Mouse (Mus musculus): ENCODE measurements around the gene Limk1. TPM values are rescaled to one million over a fixed set of nuclear protein-coding genes. Genes with fewer than 3 reads are reported as not detected.

The Limk1 gene
- total RNA-seq (2021) = 21.7 and 23.6 TPM in 2 replicates
- long read RNA-seq, partial matches to known transcripts = 0 of 3 reads
- long read RNA-seq, other reads (novel, unspliced or antisense) = 1 of 3 reads

DNA sequence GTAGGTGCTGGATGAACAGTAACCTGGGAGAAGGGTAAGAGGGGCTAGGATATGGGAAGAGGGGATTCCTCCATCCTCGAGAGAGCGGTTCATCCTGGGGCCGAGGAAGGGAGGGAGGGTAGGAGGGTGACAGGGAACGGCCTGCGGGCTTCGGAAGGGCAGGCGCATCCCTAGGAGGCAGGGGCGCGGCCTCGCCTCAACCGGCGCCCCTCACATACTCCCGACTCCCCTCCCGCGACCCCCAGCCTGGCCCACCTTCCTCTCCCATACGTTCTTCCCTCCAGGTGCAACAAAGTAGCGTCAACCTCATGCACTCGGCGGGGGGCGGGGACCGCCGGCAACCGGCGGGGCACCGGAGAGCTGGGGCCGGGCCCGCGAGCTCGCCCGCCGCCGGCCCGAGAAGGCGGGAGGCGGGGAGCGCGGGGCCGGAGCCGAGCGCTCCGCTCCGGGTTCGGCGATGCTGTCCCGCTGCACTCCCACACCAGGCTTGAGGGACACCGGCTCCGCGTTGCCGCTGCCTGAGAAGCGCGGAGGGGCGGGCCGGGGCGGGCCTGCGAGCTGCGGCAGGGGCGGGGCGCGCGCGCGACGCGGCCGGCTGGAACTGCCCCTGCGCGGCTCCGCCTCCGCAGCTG lies at the start of gene Limk1:
Limk1 (minus strand) TSS at position 513 of the 632 bp plus-strand sequence.
- no peak for DNase-seq

DNA sequence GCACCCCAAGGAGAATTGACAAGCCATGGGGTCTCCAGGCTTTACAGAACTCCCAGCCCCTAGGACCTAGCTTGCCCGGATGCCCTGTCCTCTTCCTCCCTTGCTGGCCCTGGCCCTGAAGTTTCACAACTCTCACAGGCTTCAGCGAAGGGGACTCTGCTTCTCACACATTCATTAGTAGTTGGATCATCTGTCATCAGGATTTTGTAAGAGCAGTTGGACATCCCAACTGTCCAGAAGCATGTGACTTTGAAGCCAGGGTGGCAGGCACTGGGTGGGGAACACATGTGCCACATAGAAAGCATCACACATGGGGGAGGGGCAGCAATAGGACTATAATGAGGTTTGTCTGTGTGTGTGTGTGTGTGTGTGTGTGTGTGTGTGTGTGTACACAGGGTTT lies 46.5 kb upstream of the Limk1 start:
- no peak for DNase-seq

DNA sequence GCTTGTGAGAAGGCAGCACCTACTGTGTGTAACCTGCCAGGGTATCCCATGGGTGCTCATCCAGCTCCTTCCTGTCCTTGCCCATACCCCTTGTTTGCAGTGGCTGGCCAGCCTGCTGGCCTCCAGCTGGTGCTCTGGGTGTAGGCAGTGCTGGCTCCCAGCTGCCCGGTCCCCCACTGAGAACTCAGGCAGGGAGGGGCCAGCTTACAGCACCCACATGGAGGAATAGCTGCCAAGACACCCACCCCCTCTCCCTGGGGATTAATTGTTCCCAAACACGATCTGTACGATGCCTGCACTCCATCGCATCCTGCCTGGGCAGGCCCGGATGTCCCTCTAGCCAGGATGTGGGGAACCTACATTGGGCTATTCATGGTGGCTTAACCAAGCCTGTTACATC lies 45.7 kb upstream of the Limk1 start:
- no peak for DNase-seq

GRCm38 (mm10) chr5:134733241-134733640 lies 44.8 kb upstream of the Limk1 start:
- no peak for DNase-seq

GRCm38 (mm10) chr5:134729124-134729523 lies 40.7 kb upstream of the Limk1 start:
- DNase-seq = no peak

DNA sequence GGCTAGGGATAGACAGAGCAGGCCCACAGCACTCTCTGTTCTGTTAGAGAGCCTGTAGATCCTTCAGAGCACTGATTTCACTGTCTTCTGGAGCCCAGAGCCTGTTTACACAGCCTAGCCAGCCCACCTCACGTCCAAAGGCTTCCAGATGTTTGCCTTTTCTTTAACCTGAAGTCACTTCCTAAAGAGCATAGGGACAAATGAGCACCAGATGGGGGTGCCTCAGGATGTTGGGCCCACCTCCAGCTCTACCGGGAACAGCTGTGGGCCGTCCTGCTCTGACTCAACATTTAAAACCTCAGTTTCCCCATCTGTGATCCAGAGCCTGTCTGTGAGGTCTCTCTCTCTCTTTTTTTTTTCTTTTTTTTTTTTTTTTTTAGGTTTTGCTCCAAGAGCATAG lies 40.1 kb upstream of the Limk1 start:
- no peak for DNase-seq

GRCm38 (mm10) chr5:134727001-134727639 lies 38.7 kb upstream of the Limk1 start:
- no peak for DNase-seq

- DNase-seq = no peak
These were observed 36.9 kb upstream of the Limk1 start for GRCm38 (mm10) chr5:134725299-134725698.

GRCm38 (mm10) chr5:134720058-134720457 lies 31.7 kb upstream of the Limk1 start:
- DNase-seq = no peak

GRCm38 (mm10) chr5:134711076-134711475 lies 22.7 kb upstream of the Limk1 start:
- DNase-seq = no peak

- no peak for DNase-seq
These were observed 20.9 kb upstream of the Limk1 start for GRCm38 (mm10) chr5:134709275-134709674.

DNA sequence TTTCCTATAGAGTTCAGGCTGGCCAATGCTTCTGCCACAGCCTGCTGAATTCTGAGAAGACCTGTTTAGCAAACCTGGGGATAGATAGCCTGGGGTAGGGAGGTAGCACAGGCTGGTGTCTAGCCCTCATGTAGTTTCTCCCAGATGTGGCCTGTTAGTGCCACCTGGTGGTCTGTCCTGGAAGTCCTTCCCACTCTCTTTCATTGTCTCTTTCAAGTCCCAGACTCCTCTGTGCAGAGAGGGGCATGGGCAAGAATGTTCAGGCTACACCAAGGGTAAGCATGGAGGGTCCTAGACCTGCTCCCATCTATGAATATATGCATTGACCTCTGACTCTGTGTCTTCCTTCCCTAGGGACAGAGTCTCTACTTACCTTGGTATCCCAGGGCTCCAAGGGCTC lies 15.8 kb upstream of the Limk1 start:
- peak; percentile 74 for DNase-seq

GRCm38 (mm10) chr5:134695539-134695938 lies 7.1 kb upstream of the Limk1 start:
- no peak for DNase-seq

- no peak for DNase-seq
These were observed 6.7 kb upstream of the Limk1 start for GRCm38 (mm10) chr5:134695082-134695481.

DNA sequence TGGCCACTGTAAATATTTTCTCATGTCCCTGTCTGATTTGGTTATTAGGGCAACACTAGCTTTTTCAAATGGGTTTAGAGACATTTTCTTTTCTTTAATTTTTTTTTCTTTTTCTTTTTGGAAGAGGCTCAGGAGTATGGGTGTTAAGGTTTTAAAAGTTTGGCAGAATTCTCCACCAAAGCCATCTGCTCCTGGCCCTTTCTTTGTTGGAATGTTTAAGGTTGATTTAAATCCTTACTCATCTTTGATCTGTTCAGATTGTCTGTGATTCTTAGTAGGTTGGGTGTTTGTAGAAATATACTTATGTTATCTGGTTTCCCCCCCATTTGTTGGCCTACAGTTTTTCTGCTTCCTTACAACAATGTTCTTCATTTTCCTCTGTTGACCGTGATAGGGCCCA lies 4.3 kb upstream of the Limk1 start:
- no peak for DNase-seq

DNA sequence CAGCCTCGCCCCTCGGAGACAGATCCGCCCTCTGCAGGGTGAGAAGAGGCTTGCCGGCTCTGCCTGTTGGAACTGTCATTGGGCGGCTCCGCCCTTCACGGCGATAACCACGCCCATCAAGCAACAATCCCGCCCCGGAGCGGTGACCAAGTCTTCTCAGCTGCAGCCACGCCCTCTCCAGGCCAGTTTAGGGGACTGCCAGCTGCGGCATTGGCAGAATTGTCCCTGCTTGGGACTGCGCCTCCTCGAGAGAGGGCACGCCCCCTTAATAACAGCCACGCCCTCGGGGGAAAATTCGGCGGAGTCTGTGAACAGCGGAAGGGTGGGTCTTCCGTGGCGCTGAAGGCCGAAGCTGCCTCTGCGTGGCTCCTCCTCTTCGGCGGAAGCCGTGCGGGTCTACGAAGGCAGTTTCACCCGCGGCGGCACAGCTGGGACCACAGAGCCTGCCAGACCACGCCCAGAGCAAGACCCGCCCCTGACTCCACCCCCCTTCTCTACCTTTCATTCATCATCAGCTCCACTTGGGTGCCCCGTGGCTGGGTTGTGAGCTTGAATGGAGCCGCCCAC lies 403 bp upstream of the Limk1 start:
- peak; percentile 98 for DNase-seq

- DNase-seq = no peak
These were observed 1.2 kb downstream of the Limk1 start for GRCm38 (mm10) chr5:134687187-134687586.

GRCm38 (mm10) chr5:134686541-134686940 lies 1.9 kb downstream of the Limk1 start:
- no peak for DNase-seq

DNA sequence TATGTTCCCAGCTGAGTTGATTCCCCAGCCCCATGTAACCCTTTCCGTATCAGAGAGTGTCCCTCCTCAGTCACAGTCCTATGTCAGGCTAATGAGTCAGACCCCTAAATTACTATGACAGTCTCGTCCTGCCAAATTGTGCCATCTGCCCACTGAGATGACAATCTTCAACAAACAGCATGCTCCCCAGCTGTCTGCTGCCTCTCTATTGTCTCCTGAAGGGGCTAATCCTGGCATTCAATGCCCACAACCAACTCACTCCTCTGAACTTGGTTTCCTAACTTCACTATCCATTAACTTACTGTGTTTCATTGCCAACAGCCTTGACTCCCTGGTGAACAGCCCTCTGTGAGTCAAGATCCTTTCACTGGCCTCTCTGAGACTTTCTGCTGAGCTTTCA lies 4.0 kb downstream of the Limk1 start:
- no peak for DNase-seq

DNA sequence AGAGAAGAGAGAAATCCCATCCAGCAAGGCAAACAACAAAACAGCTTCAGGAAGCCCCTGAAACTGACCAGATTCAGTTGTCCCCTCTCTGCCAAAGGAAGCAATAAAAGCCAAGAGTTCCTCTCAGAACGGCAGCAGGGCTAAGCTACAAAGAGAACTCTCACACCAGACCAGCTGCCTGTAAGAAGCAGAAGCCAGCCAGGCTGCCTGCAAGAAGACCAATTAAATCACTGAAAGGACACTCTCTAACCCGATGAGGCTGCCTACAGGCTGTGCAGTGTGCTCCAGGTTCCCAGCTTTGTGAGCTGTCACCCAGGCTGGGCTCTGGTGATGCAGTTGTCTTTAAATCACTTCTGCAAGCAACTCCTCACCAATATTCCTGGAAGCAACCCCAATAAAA lies 4.6 kb downstream of the Limk1 start:
- DNase-seq = no peak

DNA sequence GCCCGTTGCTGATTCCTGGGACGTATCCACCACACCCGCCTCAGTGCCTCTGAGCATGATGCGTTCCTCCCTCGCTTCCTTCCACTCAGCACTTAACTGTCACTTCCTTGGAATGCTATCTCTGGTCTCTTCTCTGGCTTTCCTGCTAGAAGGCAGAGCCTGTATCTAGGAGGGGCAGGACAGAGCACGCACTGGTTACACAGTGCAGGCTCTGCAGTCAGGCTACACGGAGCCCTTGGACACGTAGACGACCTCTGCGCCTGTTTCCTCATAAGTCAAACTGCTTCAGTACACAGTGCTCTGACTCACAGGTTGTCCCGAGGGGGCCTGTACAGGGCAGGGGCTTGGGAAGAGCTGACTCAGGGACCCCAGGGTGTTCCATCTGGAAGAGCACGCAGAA lies 8.2 kb downstream of the Limk1 start:
- no peak for DNase-seq

- no peak for DNase-seq
These were observed 9.4 kb downstream of the Limk1 start for GRCm38 (mm10) chr5:134678827-134679546.

GRCm38 (mm10) chr5:134678031-134678430 lies 10.4 kb downstream of the Limk1 start:
- no peak for DNase-seq
